Mouse (Mus musculus): ENCODE measurements around the gene Ispd.

- TF ChIP-seq CTCF (IDR thresholded peaks at IDR 0.05; ENCODE audit: low read depth), result 0 out of 2 replicates have a peak, but pooled peaks have one; percentile 9
- no peak for TF ChIP-seq EP300 (IDR thresholded peaks at IDR 0.05; ENCODE audit: low read depth)
Measured at GRCm38 (mm10) chr12:36704380-36704779, 323.1 kb downstream of the Ispd start.

All from liver, postnatal 0 days (tissue).